In the genomic region with DNA sequence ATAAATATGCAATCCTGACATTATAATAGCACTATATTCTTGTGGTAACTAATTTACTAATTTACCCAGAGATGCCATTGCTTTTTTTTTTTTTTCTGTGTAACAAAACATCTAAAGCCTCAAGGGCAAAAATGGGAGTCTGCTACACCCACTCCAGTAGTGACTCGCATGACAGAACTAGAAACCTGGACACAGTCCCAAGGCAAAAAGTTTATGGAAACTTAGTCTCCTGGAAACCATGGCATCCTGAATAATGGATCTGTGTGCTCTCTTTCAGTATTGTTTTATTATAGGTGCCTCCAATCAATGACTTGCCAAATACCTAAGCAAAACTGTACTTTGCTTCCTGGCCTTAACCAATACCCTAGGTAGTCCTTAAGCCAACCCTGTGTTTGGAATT, we compare ENCODE assay signal across 32 mouse cellular contexts.
"Had no signal": no experiment of that assay in that cellular context is flagged by ENCODE, and none has a peak within 500 bp of the region (broad histone marks: within the 10 kb centered on the region; RNA-seq: fewer than 3 reads in every experiment).

No protein-coding gene starts in this region.

- H3K27me3 ChIP-seq: limb, embryonic 12.5 days; limb, embryonic 13.5 days; limb, embryonic 15.5 days; liver, embryonic 12.5 days; liver, embryonic 13.5 days; liver, embryonic 15.5 days; lung, embryonic 15.5 days; megakaryocyte, embryonic 14.5 days; midbrain, embryonic 12.5 days; midbrain, embryonic 13.5 days; midbrain, embryonic 15.5 days; neural tube, embryonic 12.5 days had no signal

- H3K4me2 ChIP-seq: limb, embryonic 12.5 days; limb, embryonic 13.5 days; limb, embryonic 15.5 days; liver, embryonic 11.5 days; liver, embryonic 12.5 days; liver, embryonic 13.5 days; liver, embryonic 15.5 days; lung, embryonic 14.5 days; lung, embryonic 15.5 days; midbrain, embryonic 11.5 days; midbrain, embryonic 12.5 days; midbrain, embryonic 13.5 days; midbrain, embryonic 15.5 days; neural tube, embryonic 12.5 days had no signal

- H3K27ac ChIP-seq: limb, embryonic 10.5 days; limb, embryonic 12.5 days; limb, embryonic 13.5 days; limb, embryonic 15.5 days; liver, embryonic 12.5 days; liver, embryonic 13.5 days; liver, embryonic 14.5 days; liver, embryonic 15.5 days; lung, embryonic 15.5 days; macrophage; midbrain, embryonic 10.5 days; midbrain, embryonic 12.5 days; midbrain, embryonic 13.5 days; midbrain, embryonic 15.5 days; neural tube, embryonic 12.5 days had no signal

- H3K36me3 ChIP-seq: limb, embryonic 10.5 days; limb, embryonic 12.5 days; limb, embryonic 13.5 days; limb, embryonic 15.5 days; liver, embryonic 12.5 days; liver, embryonic 13.5 days; liver, embryonic 15.5 days; lung, embryonic 15.5 days; midbrain, embryonic 10.5 days; midbrain, embryonic 12.5 days; midbrain, embryonic 13.5 days; midbrain, embryonic 15.5 days; neural tube, embryonic 12.5 days had no signal

- H3K9ac ChIP-seq: limb, embryonic 12.5 days; limb, embryonic 13.5 days; limb, embryonic 15.5 days; liver, embryonic 12.5 days; liver, embryonic 13.5 days; liver, embryonic 14.5 days; liver, embryonic 15.5 days; liver, postnatal 0 days; lung, embryonic 14.5 days; lung, embryonic 15.5 days; midbrain, embryonic 12.5 days; midbrain, embryonic 13.5 days; midbrain, embryonic 15.5 days; neural tube, embryonic 12.5 days had no signal

- H3K4me1 ChIP-seq: limb, embryonic 10.5 days; limb, embryonic 12.5 days; limb, embryonic 13.5 days; limb, embryonic 15.5 days; liver, embryonic 12.5 days; liver, embryonic 13.5 days; liver, embryonic 15.5 days; lung, embryonic 15.5 days; megakaryocyte, embryonic 14.5 days; midbrain, embryonic 10.5 days; midbrain, embryonic 12.5 days; midbrain, embryonic 13.5 days; midbrain, embryonic 15.5 days; neural tube, embryonic 12.5 days had no signal

- ATAC-seq: liver, embryonic 12.5 days; liver, postnatal 0 days; lung, postnatal 0 days; midbrain, embryonic 13.5 days; midbrain, embryonic 15.5 days; midbrain, embryonic 16.5 days had no signal

- H3K9me3 ChIP-seq: limb, embryonic 10.5 days; limb, embryonic 12.5 days; limb, embryonic 13.5 days; limb, embryonic 15.5 days; liver, embryonic 12.5 days; liver, embryonic 13.5 days; liver, embryonic 15.5 days; lung, embryonic 15.5 days; midbrain, embryonic 10.5 days; midbrain, embryonic 12.5 days; midbrain, embryonic 13.5 days; midbrain, embryonic 15.5 days had no signal

- DNase-seq: left cerebral cortex, postnatal 4 days; liver; liver, embryonic 13.5 days; liver, postnatal 0 days; lung, adult 18-20 months; lung, adult 2 months; lung, embryonic 14.5 days; lung, postnatal 10 days; lung, postnatal 14 days; lung, postnatal 36 days; lung, postnatal 4 days; midbrain, embryonic 14.5 days had no signal

- H3K4me3 ChIP-seq: limb, embryonic 10.5 days; limb, embryonic 12.5 days; limb, embryonic 13.5 days; limb, embryonic 15.5 days; liver, embryonic 12.5 days; liver, embryonic 13.5 days; liver, embryonic 15.5 days; lung, embryonic 15.5 days; megakaryocyte, embryonic 14.5 days; midbrain, embryonic 10.5 days; midbrain, embryonic 12.5 days; midbrain, embryonic 13.5 days; midbrain, embryonic 15.5 days; myocyte; neural tube, embryonic 12.5 days had no signal
